Mouse (Mus musculus): ENCODE results near the gene Morn3. TPM values are rescaled to one million over a fixed set of nuclear protein-coding genes. Genes with fewer than 3 reads are reported as not detected.

The Morn3 gene
- polyA plus RNA-seq, 1 experiment from 2014 or later = 0.67 TPM

GRCm38 (mm10) chr5:122987211-122988020, 59.4 kb downstream of the Morn3 start:
- Histone ChIP-seq H3K4me1 (replicated peaks) (peaks cover 66% of the 10 kb centered on the region), H3K9ac (peak overlapping the region; percentile 79), H3K36me3 (no peaks in the 10 kb centered on the region), H3K27ac (replicated peaks) (0 out of 2 replicates have a peak overlapping the region, but pooled peaks have one; percentile 85), H3K9me3 (no peaks in the 10 kb centered on the region), H3K4me2 (peak overlapping the region; percentile 79), H3K4me3 (peak overlapping the region; percentile 65), H3K27me3 (0 out of 2 replicates have a peak, but pooled peaks cover 7% of the 10 kb centered on the region)
- WGBS = 2% methylated on average over 39 of the region's 39 CpGs
- ATAC-seq (ENCODE audit: low read depth) = peak; percentile 51

- Histone ChIP-seq H3K4me3 (no peak overlapping the region), H3K27me3 (0 out of 2 replicates have a peak, but pooled peaks cover 7% of the 10 kb centered on the region), H3K27ac (replicated peaks) (no peak overlapping the region), H3K36me3 (no peaks in the 10 kb centered on the region), H3K4me1 (replicated peaks) (peaks cover 59% of the 10 kb centered on the region), H3K9ac (peak overlapping the region; percentile 38; the same call in 1 of the 2 replicates), H3K4me2 (peak overlapping the region; percentile 79; the same call in 1 of the 2 replicates), H3K9me3 (no peaks in the 10 kb centered on the region)
- 23% methylated on average over 8 of the region's 8 CpGs for WGBS
- no peak for ATAC-seq (ENCODE audit: low read depth)
Observed at GRCm38 (mm10) chr5:122986091-122986493, 60.7 kb downstream of the Morn3 start.

Other genes with a start within 250 kb of the Morn3 start
- gene Anapc5, start 225.7 kb downstream of the Morn3 start, polyA plus RNA-seq (2015; fragmentation: Nextera tagmentation; extraction: Ambion mirVana) = 457 and 480 TPM in 2 replicates
- 45.0 and 57.1 TPM in 2 replicates for gene Rnf34, start 197.0 kb downstream of the Morn3 start, polyA plus RNA-seq (2015; fragmentation: Nextera tagmentation; extraction: Ambion mirVana)
- gene Kdm2b, start 57.2 kb downstream of the Morn3 start, polyA plus RNA-seq (2015; fragmentation: Nextera tagmentation; extraction: Ambion mirVana) = 91.7 and 95.0 TPM in 2 replicates
- gene Orai1, start 31.9 kb downstream of the Morn3 start, polyA plus RNA-seq (2015; fragmentation: Nextera tagmentation; extraction: Ambion mirVana) = 12.9 and 13.1 TPM in 2 replicates
- gene Tmem120b, start 21.4 kb upstream of the Morn3 start, polyA plus RNA-seq (2015; fragmentation: Nextera tagmentation; extraction: Ambion mirVana) = 18.2 and 20.5 TPM in 2 replicates
- 4.2 and 4.4 TPM in 2 replicates for gene Rhof, start 85.7 kb upstream of the Morn3 start, polyA plus RNA-seq (2015; fragmentation: Nextera tagmentation; extraction: Ambion mirVana)
- gene Setd1b, start 95.2 kb upstream of the Morn3 start, polyA plus RNA-seq (2015; fragmentation: Nextera tagmentation; extraction: Ambion mirVana) = 11.5 and 13.1 TPM in 2 replicates
- gene Psmd9, start 122.4 kb upstream of the Morn3 start, polyA plus RNA-seq (2015; fragmentation: Nextera tagmentation; extraction: Ambion mirVana) = 66.9 and 67.9 TPM in 2 replicates
- not detected in 2 replicates for gene Hpd, start 135.7 kb upstream of the Morn3 start, polyA plus RNA-seq (2015; fragmentation: Nextera tagmentation; extraction: Ambion mirVana)
- gene Wdr66, start 205.1 kb upstream of the Morn3 start, polyA plus RNA-seq (2015; fragmentation: Nextera tagmentation; extraction: Ambion mirVana) = 1.8 and 2.4 TPM in 2 replicates

All from neural tube, embryonic 13.5 days (tissue).